Mouse (Mus musculus) embryonic facial prominence, embryonic 10.5 days (tissue): ENCODE measurements at regions not wholly inside any gene's neighbourhood (a gene's known extent, or its start where the extent isn't known, plus 50 kb on each side); places are given as distances from the start of the nearest gene placed in this dataset.
"Not testable (repeated sequence)": the region's sequence is repeated elsewhere in the genome, so short reads cannot be mapped to it uniquely, and the experiment has no call there.

Experiments used
- DNase-seq: peaks from one replicate; pipeline ENCODE4 v3.0.0-alpha.2; 2017; ENCODE audit warnings: low spot score
- H3K27ac ChIP-seq: fragments of 300-500 bp; sonication (generic); replicated peaks from 2 replicates; pipeline ENCODE4 v1.5.1; 2016; ENCODE audit warnings: mild to moderate bottlenecking
- H3K27me3 ChIP-seq: fragments of 300-500 bp; sonication (generic); replicated peaks from 2 replicates; pipeline ENCODE4 v1.6.1; 2016; ENCODE audit warnings: low read depth, mild to moderate bottlenecking; ENCODE audit not compliant: poor library complexity, severe bottlenecking
- H3K36me3 ChIP-seq: fragments of 300-500 bp; sonication (generic); replicated peaks from 2 replicates; pipeline ENCODE4 v1.6.1; 2016; ENCODE audit warnings: mild to moderate bottlenecking, moderate library complexity
- H3K4me1 ChIP-seq: fragments of 300-500 bp; sonication (generic); 2 replicates; pipeline ENCODE4 v1.6.1; 2016
- H3K4me3 ChIP-seq: fragments of 300-500 bp; sonication (generic); 2 replicates; pipeline ENCODE4 v1.5.1; 2016; ENCODE audit warnings: mild to moderate bottlenecking, moderate library complexity
- H3K9me3 ChIP-seq: fragments of 300-500 bp; sonication (generic); 2 replicates; pipeline ENCODE4 v1.6.1; 2016; ENCODE audit warnings: mild to moderate bottlenecking
- WGBS: fragments of 180-500 bp; shearing (Covaris S2); methylation state at CpG from one replicate; pipeline ENCODE4 v1.1.7; 2016; 5-methylcytosine and 5-hydroxymethylcytosine counted together

DNA sequence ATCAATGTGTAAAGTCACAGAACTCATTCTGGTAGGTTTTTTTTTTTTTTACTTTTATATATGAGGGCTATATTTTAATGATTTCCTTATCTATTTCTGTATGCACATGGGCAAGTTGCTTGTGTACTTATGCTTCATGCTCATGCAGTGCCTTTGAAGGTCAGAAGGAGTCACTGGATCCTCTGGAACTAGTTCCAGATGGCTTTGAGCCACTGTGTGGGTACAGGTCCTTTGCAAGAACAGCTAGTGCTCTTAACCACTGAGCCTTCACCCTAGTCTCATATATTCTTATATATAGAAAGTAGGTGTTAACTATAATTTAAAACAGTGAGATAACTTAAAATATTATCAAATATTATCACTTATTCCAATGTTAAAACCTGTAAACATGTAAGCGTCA is 212.4 kb downstream of the Faxc start:
- H3K4me3 ChIP-seq, result no peak overlapping the region
- no peak overlapping the region for H3K27ac ChIP-seq
- no peaks in the 10 kb centered on the region for H3K9me3 ChIP-seq
- 95% methylated on average over 1 of the region's 1 CpGs for WGBS
- no peak for DNase-seq
- no peaks in the 10 kb centered on the region for H3K4me1 ChIP-seq
- no peaks in the 10 kb centered on the region for H3K27me3 ChIP-seq
- no peaks in the 10 kb centered on the region for H3K36me3 ChIP-seq

DNA sequence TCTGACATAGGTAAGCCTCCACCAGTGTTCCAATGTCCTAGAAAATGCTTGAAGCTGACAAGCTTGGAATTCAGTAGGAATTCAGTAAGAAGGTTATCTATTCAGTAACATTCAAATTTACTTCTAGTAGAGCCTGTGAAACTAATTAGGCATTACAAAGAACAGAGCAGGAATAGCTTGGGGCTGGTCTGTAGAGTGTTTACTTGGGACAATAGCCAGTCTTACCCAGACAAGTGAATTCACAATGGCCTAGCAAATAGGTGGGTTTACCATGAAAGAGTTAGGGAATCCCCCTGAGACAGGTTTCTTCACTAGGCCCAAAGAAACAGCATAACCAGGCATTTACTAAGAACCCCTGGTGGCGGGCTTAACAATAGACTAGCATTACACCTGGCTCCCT is 212.5 kb upstream of the Fbxl4 start:
- not testable (repeated sequence) for H3K4me3 ChIP-seq, H3K27me3 ChIP-seq, H3K4me1 ChIP-seq, H3K36me3 ChIP-seq, DNase-seq, H3K27ac ChIP-seq, H3K9me3 ChIP-seq
- 66% methylated on average over 1 of the region's 1 CpGs for WGBS

DNA sequence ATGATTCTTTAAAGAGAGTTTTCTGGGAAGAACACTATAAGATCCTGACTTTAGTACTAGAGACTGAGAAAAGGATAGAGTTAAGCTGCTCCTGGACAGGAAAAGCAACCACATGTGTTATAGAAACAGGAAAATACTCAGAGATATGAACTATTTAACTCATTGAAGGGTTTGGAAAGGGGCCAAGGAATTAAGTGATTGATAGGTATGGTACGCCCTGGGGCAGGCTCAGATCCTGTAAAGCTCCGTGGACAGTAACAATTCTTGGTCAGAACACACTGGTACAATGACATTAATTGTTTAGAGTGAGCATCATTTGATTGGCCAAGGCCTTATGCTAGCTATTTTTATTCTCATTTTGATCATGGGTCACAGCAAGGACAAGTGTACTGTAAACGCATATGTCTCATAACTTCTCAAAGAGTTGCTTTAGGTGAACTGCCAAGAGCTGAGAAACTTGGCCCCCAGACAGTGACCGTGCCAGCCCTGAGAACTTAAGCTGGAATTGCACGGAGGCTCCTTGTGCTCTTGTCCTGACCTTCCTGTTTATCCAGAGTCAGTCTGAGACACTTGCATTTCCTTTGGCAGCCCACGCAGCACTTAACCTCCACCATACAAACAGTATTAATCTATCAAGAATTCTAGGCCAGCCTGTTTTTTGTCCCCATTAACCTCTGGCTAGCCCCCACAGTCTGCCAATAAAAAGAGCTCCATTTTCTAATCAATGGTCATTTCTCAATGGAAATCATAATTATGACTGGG is 210.5 kb upstream of the Fbxl4 start:
- peaks cover 10% of the 10 kb centered on the region; the same call in 1 of the 2 replicates for H3K27me3 ChIP-seq
- DNase-seq, result no peak
- H3K4me3 ChIP-seq, result no peak overlapping the region
- no peak overlapping the region for H3K27ac ChIP-seq
- no peaks in the 10 kb centered on the region for H3K9me3 ChIP-seq
- no peaks in the 10 kb centered on the region for H3K36me3 ChIP-seq
- no peaks in the 10 kb centered on the region for H3K4me1 ChIP-seq
- 50% methylated on average over 6 of the region's 6 CpGs for WGBS

DNA sequence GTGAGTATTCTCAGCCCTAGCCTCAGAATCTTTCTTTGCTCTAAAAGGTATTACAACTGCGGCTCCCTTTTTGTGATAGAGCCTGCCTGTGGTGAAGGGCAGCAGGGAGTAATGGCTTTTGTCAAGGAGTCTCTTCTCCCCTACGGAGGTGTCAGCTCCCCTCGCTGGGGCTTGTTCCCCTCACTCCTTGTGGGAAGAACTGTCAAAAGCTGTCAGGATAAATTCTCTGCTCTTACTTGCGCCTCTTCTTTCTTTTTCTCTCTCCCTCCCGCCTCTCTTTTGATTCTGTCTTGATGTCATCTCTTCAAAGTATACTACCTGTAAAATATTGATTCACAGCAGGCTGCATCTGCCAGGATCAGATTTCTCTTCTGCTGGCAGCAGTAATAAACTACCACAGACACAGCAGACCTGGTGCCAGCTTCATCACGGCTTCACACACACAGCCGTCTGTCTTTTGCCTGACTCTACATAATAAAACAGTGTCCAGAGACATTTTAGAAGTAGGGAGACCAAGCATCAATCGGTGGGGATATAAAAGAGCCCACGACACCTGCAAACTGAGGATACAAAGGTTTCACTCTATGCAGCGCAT is 205.3 kb upstream of the Fbxl4 start:
- Histone ChIP-seq H3K27me3 (peaks cover 20% of the 10 kb centered on the region), H3K4me3 (no peak overlapping the region), H3K36me3 (no peaks in the 10 kb centered on the region), H3K27ac (no peak overlapping the region), H3K4me1 (no peaks in the 10 kb centered on the region), H3K9me3 (no peaks in the 10 kb centered on the region)
- DNase-seq, result no peak
- 30% methylated on average over 10 of the region's 10 CpGs for WGBS

DNA sequence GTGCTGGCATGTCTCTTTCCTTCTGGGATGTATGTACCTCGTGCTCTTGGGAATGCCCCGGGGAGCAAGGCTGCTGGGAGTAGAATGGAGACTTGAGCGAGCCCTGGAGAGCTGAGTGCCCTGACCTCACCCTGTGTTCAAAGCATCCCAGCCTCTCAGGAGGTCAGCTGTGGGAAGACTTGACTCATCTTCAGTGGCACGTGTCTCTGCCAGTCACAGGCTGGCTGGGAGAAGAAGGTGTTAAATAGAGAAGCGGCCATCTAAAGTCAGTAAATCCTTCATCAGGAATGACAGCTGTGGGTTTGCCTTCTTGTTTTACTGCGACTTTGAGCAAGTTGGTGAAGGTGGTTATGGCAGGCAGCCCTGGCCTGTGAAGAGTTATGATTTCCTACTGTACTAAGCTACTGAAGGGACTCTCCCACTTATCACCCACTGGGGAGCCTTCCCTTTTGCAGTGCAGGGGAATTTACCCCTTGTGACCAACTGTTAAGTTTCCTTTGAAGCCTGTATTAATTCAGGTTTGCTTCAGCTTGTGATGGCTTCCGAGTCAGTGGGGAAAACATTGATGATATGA is 204.3 kb upstream of the Fbxl4 start:
- H3K27me3 ChIP-seq, result peaks cover 20% of the 10 kb centered on the region
- no peak overlapping the region for H3K27ac ChIP-seq
- H3K36me3 ChIP-seq, result no peaks in the 10 kb centered on the region
- H3K9me3 ChIP-seq, result no peaks in the 10 kb centered on the region
- WGBS, result 37% methylated on average over 7 of the region's 7 CpGs
- no peaks in the 10 kb centered on the region for H3K4me1 ChIP-seq
- H3K4me3 ChIP-seq, result no peak overlapping the region
- no peak for DNase-seq

DNA sequence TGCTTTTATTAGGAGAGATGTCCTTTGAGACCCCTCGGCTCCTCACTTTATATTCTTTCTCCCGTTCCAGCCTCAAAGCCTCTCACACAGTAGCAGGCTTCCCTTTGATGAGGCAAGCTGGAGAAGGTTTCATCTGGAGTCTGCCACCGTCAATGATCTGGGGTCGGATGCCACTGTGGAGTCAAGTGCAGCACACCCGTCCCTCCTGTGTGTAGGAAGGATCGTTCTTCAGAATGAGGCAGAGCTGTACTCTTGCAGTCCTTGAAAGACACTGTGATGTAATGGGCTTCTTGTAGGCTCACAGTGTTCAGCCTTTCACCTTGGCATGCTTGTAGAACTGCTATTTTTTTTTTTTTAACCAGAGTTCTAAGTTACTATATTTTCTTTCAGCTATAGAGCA is 203.7 kb upstream of the Fbxl4 start:
- Histone ChIP-seq H3K4me3 (no peak overlapping the region), H3K4me1 (no peaks in the 10 kb centered on the region), H3K9me3 (no peaks in the 10 kb centered on the region), H3K27me3 (peaks cover 20% of the 10 kb centered on the region), H3K36me3 (no peaks in the 10 kb centered on the region), H3K27ac (no peak overlapping the region)
- no peak for DNase-seq
- 74% methylated on average over 6 of the region's 6 CpGs for WGBS

DNA sequence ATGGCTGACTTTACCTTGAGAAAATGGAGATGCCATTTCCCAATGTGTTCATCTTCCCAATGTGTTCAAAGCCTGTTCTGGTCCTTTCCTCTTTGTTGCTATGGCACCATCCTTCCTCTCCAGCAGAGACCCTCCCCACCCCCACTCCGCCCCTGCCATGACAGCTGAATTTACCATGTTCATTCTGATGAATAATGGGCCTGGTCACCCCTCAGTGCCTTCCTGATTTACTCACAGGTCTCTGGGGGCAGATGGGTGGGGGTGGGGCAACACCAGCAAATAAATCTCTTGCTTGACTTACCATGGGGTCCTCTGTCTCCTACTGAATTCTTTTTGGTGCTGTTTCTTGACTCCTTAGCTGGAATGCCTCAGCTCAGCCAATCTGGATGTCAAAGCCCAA is 170.9 kb upstream of the Fbxl4 start:
- no peak overlapping the region for H3K4me3 ChIP-seq
- 88% methylated on average over 1 of the region's 1 CpGs for WGBS
- no peaks in the 10 kb centered on the region for H3K27me3 ChIP-seq
- DNase-seq, result no peak
- no peaks in the 10 kb centered on the region for H3K36me3 ChIP-seq
- no peaks in the 10 kb centered on the region for H3K9me3 ChIP-seq
- H3K27ac ChIP-seq, result no peak overlapping the region
- no peaks in the 10 kb centered on the region for H3K4me1 ChIP-seq

DNA sequence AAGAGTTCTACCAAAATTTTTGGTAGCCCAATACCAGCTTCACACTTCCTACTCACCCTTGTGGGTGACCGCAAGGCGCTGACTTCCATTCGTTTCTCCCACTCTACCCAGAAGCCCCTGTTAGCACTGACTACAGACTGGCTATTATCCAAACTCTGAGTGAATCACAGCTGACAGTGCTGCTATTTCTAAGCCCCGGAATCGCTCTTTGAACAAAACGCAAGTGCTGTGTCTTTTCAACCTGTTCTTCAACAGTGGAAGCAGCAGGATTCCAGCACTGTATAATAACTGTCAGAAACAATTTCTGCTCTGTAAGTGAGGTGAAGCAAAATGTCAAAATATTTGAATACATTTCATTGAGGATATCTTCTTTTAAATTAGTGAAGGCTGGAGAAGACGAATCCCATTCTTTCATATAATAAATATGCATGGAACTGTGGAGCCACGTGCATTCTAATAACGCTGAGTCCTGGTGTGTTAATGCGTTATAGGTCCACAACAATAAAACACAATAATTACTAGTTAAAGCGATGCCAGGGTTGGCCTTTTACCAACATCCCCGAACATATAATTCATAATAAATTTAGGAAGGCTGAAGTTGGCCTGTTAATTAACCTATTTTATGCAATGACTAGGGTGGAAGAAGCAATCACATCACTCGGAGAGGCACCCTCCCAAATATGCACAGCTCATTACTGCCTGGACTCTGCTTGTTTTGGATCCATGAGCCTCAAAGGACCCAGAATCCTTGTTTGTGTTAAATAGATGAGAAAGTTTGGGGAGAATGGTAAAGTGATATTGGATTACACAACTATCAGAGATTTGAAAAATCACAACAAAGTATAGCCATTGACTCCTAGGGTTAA is 169.0 kb upstream of the Fbxl4 start:
- H3K36me3 ChIP-seq, result no peaks in the 10 kb centered on the region
- no peaks in the 10 kb centered on the region for H3K27me3 ChIP-seq
- H3K9me3 ChIP-seq, result no peaks in the 10 kb centered on the region
- DNase-seq, result no peak
- WGBS, result 89% methylated on average over 13 of the region's 13 CpGs
- H3K4me1 ChIP-seq, result no peaks in the 10 kb centered on the region
- no peak overlapping the region for H3K4me3 ChIP-seq
- H3K27ac ChIP-seq, result no peak overlapping the region

DNA sequence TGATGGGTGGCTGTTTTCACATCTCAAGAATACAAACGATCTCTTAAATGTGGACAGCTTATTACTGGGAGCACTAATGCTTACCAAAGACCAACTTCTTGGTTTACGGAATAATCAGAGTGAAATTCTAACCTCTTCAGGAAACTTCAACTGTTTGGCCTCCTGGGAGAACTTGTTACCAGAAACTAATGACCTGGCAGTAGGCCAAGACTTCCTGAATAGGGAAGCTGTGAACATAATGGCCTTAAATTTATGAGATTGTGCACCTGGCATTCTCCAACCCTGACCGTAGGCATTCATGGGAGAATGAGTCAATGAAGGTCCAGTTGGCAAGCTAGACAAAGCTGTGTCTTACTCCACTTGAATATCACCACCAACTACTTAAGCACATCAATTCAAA is 160.8 kb upstream of the Fbxl4 start:
- H3K27me3 ChIP-seq, result no peaks in the 10 kb centered on the region
- no peak for DNase-seq
- H3K9me3 ChIP-seq, result peaks cover 5% of the 10 kb centered on the region; the same call in 1 of the 2 replicates
- no peaks in the 10 kb centered on the region for H3K36me3 ChIP-seq
- H3K27ac ChIP-seq, result no peak overlapping the region
- WGBS, result 81% methylated on average over 3 of the region's 3 CpGs
- no peak overlapping the region for H3K4me3 ChIP-seq
- H3K4me1 ChIP-seq, result no peaks in the 10 kb centered on the region

DNA sequence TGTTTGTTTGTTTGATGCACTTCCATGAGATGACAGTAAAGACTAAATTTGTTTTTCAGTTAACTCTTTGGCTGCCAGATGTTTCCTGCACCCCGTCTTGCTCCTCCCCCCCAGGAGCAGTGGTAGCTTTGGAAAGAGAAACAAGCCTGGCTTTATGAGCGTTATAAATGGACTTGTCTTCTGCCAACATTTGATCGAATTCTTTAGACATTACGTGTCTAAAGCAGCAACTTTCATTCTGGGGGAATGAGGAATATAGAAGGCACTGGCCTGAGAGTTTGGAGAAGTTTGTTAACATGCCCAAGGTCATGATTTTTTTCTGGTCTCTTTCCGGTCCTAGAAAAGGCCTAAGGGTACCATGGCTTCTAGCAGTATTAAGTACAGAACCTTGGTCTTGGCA is 148.8 kb upstream of the Fbxl4 start:
- Histone ChIP-seq H3K27me3 (no peaks in the 10 kb centered on the region), H3K9me3 (no peaks in the 10 kb centered on the region), H3K27ac (no peak overlapping the region), H3K4me3 (no peak overlapping the region), H3K36me3 (no peaks in the 10 kb centered on the region), H3K4me1 (no peaks in the 10 kb centered on the region)
- WGBS, result 88% methylated on average over 5 of the region's 5 CpGs
- no peak for DNase-seq

DNA sequence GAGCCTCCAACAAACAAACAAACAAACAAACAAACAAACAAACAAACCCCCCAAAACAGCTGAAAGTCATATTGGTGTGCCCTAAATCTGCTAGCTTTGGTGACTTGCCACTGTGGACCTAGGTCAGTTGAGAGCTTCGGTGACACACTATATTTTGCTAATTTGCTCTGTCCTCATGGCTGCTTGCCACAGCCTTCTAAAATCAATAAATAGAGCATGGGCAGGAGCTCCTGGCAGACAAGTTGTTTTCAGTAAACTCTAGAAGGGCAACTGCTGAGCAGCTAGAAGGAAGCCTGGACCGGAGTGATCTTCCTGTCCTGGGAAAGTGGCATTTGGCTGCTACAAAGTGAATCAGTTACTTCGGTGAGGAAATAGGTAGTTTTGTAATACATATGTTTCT is 119.7 kb upstream of the Fbxl4 start:
- H3K9me3 ChIP-seq, result no peaks in the 10 kb centered on the region
- no peaks in the 10 kb centered on the region for H3K27me3 ChIP-seq
- H3K4me3 ChIP-seq, result no peak overlapping the region
- no peaks in the 10 kb centered on the region for H3K36me3 ChIP-seq
- DNase-seq, result no peak
- H3K4me1 ChIP-seq, result no peaks in the 10 kb centered on the region
- WGBS, result 89% methylated on average over 3 of the region's 3 CpGs
- no peak overlapping the region for H3K27ac ChIP-seq

DNA sequence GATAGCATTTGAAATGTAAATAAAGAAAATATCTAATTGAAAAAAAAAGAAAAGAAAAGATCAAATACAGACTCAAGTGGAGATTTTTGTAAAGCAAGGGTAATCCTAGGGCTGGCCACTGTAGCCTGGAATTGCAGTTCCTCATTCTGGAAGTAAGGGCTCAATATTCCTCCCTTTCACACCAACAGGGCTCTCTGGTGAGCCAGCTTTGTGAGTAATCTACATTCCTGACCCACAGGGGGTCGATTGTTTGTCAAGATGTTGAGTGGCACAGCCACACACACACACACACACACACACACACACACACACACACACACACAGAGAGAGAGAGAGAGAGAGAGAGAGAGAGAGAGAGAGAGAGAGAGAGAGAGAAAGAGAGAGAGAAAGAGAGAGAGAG is 107.1 kb upstream of the Fbxl4 start:
- H3K4me3 ChIP-seq, H3K36me3 ChIP-seq, H3K27me3 ChIP-seq, H3K4me1 ChIP-seq, DNase-seq, H3K9me3 ChIP-seq, H3K27ac ChIP-seq: not testable (repeated sequence)
- 15% methylated on average over 1 of the region's 1 CpGs for WGBS
